Mouse (Mus musculus) kidney, embryonic 14.5 days (tissue): Measurements from ENCODE around the gene Arhgef25. TPM values are rescaled to one million over a fixed set of nuclear protein-coding genes. Genes with fewer than 3 reads are reported as not detected.
A peak's percentile ranks its signal among the peaks of the same experiment; 100 is the strongest.

ENCODE experiments used
- ATAC-seq: fragments of 200-750 bp; cut with Nextera tagmentation; 2 replicates; pipeline ENCODE4 v1.8.0; 2017; ENCODE audit warnings: moderate number of reproducible peaks, mild to moderate bottlenecking, moderate TSS enrichment, moderate library complexity; ENCODE audit not compliant: low FRiP score, low TSS enrichment
- H3K27ac ChIP-seq: fragments of 300-500 bp; sonication (generic); 2 replicates; pipeline ENCODE4 v1.5.1; 2014; ENCODE audit warnings: low read depth, mild to moderate bottlenecking, low read length, moderate library complexity, mixed read lengths
- H3K27me3 ChIP-seq: fragments of 300-500 bp; sonication (generic); 2 replicates; pipeline ENCODE4 v1.6.1; 2014; ENCODE audit warnings: mild to moderate bottlenecking, low read length; ENCODE audit not compliant: control insufficient read depth, insufficient read depth
- H3K36me3 ChIP-seq: fragments of 300-500 bp; sonication (generic); 2 replicates; pipeline ENCODE4 v1.6.1; 2014; ENCODE audit warnings: low read length, mixed read lengths; ENCODE audit not compliant: control insufficient read depth, insufficient read depth
- H3K4me1 ChIP-seq: fragments of 300-500 bp; sonication (generic); 2 replicates; pipeline ENCODE4 v1.6.1; 2014; ENCODE audit warnings: low read length, mixed read lengths; ENCODE audit not compliant: control insufficient read depth, insufficient read depth
- H3K4me2 ChIP-seq: fragments of 300-500 bp; sonication (generic); replicated peaks from 2 replicates; pipeline ENCODE4 v1.6.1; 2014; ENCODE audit warnings: low read depth, mild to moderate bottlenecking, low read length
- H3K4me3 ChIP-seq: fragments of 300-500 bp; sonication (generic); 2 replicates; pipeline ENCODE4 v1.5.1; 2014; ENCODE audit warnings: mild to moderate bottlenecking, low read length
- H3K9ac ChIP-seq: fragments of 300-500 bp; sonication (generic); 2 replicates; pipeline ENCODE4 v1.6.1; 2014; ENCODE audit warnings: low read depth, mild to moderate bottlenecking, low read length, moderate library complexity
- H3K9me3 ChIP-seq: fragments of 300-500 bp; sonication (generic); 2 replicates; pipeline ENCODE4 v1.6.1; 2016; ENCODE audit warnings: low read length; ENCODE audit not compliant: control insufficient read depth
- WGBS: fragments of 180-500 bp; shearing (Covaris S2); extraction: QIAGEN DNeasy Blood & Tissue Kit; methylation state at CpG from one replicate; pipeline ENCODE4 v1.1.7; 2014; 5-methylcytosine and 5-hydroxymethylcytosine counted together
- polyA plus RNA-seq: library from polyadenylated mRNA; unstranded; fragments of >200 nt; fragmentation: Nextera tagmentation; extraction: Ambion mirVana; gene quantifications from 2 replicates; pipeline ENCODE4 v1.2.1, GENCODE M21; 2014

Arhgef25 gene
- polyA plus RNA-seq, 1 experiment from 2014 or later, result 32.9 TPM

DNA sequence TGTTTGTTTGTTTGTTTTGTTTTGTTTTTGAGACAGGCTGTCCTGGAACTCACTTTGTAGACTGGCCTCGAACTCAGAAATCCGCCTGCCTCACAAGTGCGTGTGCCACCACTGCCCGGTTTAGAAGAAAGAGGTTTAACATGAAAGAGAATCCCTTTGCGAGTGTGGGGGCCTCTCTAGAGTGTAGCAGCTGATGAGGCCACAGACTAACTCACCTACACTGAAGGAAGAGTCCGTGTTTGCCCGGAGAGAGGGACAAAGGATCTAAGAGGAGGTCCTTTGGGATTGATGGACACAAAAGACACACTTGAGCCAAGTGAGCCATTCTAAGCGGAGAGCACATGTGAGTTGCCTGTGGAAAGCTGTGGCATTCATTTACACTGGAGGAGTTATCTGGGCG lies 12.6 kb downstream of the Arhgef25 start:
- peaks cover 24% of the 10 kb centered on the region for H3K4me1 ChIP-seq
- no peaks in the 10 kb centered on the region for H3K36me3 ChIP-seq
- peaks cover 33% of the 10 kb centered on the region for H3K27me3 ChIP-seq
- no peak overlapping the region for H3K4me3 ChIP-seq
- no peaks in the 10 kb centered on the region for H3K9me3 ChIP-seq
- ATAC-seq, result no peak
- H3K9ac ChIP-seq, result no peak overlapping the region
- WGBS, result 26% methylated on average over 9 of the region's 9 CpGs
- no peak overlapping the region for H3K27ac ChIP-seq
- peak overlapping the region; percentile 45; the same call in 1 of the 2 replicates for H3K4me2 ChIP-seq

- H3K4me2 ChIP-seq, result peak overlapping the region; percentile 19
- no peak overlapping the region for H3K9ac ChIP-seq
- no peaks in the 10 kb centered on the region for H3K9me3 ChIP-seq
- H3K27me3 ChIP-seq, result peaks cover 37% of the 10 kb centered on the region
- peaks cover 24% of the 10 kb centered on the region for H3K4me1 ChIP-seq
- ATAC-seq, result no peak
- WGBS, result 6% methylated on average over 7 of the region's 7 CpGs
- H3K27ac ChIP-seq, result no peak overlapping the region
- H3K4me3 ChIP-seq, result 0 out of 2 replicates have a peak overlapping the region, but pooled peaks have one; percentile 1
- H3K36me3 ChIP-seq, result no peaks in the 10 kb centered on the region
Measured at GRCm38 (mm10) chr10:127176756-127177155, 13.1 kb downstream of the Arhgef25 start.

- no peaks in the 10 kb centered on the region for H3K9me3 ChIP-seq
- peaks cover 24% of the 10 kb centered on the region for H3K4me1 ChIP-seq
- H3K9ac ChIP-seq, result no peak overlapping the region
- no peaks in the 10 kb centered on the region for H3K36me3 ChIP-seq
- no peak overlapping the region for H3K4me3 ChIP-seq
- no peak overlapping the region for H3K27ac ChIP-seq
- ATAC-seq, result no peak
- no peak overlapping the region for H3K4me2 ChIP-seq
- 40% methylated on average over 3 of the region's 3 CpGs for WGBS
- H3K27me3 ChIP-seq, result peaks cover 36% of the 10 kb centered on the region
Measured at GRCm38 (mm10) chr10:127176228-127176627, 13.7 kb downstream of the Arhgef25 start.

- Histone ChIP-seq H3K36me3 (no peaks in the 10 kb centered on the region), H3K4me1 (peaks cover 19% of the 10 kb centered on the region), H3K9me3 (no peaks in the 10 kb centered on the region), H3K27ac (no peak overlapping the region), H3K4me2 (no peak overlapping the region), H3K27me3 (peaks cover 40% of the 10 kb centered on the region), H3K9ac (no peak overlapping the region), H3K4me3 (no peak overlapping the region)
- ATAC-seq, result no peak
- WGBS, result 91% methylated on average over 7 of the region's 7 CpGs
Measured at GRCm38 (mm10) chr10:127174170-127174569, 15.7 kb downstream of the Arhgef25 start.

DNA sequence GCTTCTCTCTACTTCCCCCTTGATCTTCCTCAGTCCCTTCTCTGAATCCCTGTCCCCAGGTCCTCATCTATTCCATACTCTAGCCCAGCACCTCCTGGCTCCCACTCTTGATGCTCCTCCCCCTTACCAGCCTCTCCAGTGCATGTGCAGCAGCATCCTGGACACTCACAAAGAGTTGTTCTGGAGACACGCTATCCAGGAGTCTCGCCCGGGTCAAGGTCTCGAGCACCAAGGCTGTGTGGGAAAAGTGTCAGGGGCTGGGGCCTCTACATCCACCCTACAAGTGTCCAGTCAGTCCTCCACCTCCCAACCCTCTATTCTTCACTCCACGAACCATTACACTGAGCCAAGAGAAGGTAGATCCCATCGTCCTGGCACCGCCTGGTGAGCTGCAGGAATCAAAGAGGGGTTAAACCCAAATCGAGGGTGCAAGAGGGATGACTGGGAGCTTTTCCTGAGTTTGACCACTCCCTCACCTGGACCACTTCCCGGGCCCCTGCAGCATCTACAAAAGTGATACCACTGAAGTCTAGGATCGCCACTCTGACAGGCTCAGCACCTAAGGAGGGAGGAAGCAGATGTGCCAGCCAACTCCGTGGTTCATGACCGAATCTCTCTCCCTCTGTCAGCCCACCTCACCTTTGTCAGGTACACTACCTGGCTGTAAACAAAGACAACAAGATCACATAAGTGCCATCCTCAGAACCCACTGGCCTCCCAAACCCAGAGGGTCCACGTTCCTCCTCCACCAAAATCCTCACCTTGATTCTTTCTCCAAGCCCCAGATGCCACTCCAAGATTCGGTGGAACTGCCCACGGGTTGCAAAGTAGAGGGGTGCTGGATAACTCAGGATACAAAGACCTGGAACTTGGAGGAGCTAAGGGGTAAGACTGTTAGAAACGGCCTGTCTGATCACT lies 16.5 kb downstream of the Arhgef25 start:
- no peak for ATAC-seq

DNA sequence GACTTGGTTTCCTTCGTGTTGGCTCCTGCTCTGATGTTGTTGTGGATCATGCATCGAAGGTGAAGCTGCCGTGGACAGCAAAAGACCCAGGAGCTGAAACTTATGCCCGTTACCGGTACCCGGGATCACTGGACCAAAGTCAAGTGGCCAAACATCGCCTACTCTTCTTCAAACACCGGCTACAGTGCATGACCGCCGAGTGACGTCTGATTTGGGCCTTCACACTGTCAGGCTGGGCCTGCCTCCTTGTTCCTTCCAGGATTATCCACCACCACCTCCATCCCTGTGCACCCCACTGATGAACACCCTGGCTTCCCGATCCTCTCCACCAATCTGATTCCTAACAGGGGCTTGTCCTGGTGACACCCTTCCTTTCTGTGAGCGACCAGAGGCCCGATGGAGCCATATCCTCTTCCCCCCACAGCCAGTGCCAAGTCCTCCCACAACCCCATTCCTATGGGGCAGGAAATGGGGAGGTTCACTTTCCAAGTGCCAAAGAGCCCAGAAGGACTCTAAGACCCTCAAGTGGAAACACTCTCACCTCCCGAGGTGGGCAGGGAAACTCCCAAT lies 18.2 kb downstream of the Arhgef25 start:
- H3K9ac ChIP-seq, result no peak overlapping the region
- 88% methylated on average over 15 of the region's 15 CpGs for WGBS

More for the DNA sequence above, 16.5 kb downstream of the Arhgef25 start:
- Histone ChIP-seq H3K9ac (no peak overlapping the region), H3K27ac (no peak overlapping the region), H3K9me3 (no peaks in the 10 kb centered on the region), H3K4me1 (peaks cover 15% of the 10 kb centered on the region), H3K4me2 (no peak overlapping the region), H3K36me3 (no peaks in the 10 kb centered on the region), H3K4me3 (no peak overlapping the region), H3K27me3 (peaks cover 37% of the 10 kb centered on the region)
- WGBS, result 84% methylated on average over 16 of the region's 16 CpGs

DNA sequence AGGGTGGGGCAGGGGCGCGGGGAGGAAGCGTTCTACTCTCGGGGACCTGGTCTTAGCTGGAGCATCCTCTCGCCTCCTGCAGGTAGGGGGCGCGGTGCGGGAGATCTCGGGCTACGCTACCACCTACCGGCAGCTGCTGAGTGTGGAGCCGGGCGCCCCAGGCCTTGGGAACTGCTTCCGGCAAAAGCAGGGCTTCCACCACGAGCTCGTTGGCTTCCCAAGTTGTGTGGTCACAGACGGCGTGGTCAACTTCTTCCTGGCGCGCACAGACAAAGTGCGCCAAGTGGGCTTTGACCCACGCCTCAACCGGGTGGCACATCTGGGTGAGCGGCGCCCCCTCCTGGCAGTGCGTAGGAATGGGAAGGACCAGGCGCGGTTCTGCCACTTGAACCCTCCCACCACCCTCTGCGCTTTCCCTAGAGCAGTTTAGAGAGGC lies 19.0 kb downstream of the Arhgef25 start:
- 1% methylated on average over 26 of the region's 29 CpGs for WGBS

More for the DNA sequence above, 18.2 kb downstream of the Arhgef25 start:
- Histone ChIP-seq H3K4me2 (no peak overlapping the region), H3K36me3 (no peaks in the 10 kb centered on the region), H3K9me3 (no peaks in the 10 kb centered on the region), H3K27me3 (peaks cover 39% of the 10 kb centered on the region), H3K27ac (no peak overlapping the region), H3K4me1 (peaks cover 15% of the 10 kb centered on the region), H3K4me3 (no peak overlapping the region)
- no peak for ATAC-seq

DNA sequence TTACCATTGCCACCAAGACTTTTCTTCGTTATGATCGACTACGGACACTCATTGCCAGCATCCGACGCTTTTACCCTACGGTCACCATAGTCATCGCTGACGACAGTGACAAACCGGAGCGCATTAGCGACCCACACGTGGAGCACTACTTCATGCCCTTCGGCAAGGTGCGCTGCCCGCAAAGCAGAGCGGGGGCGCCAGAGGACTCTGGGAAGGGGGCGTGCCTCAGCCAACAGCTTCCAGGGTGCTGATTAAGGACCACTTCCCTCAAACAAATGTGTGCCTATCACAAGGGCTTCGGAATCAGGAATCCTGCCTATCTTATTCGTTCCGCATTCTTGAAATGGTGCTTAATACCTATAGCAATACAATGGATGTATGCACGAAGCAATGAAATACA lies 19.9 kb downstream of the Arhgef25 start:
- WGBS, result 3% methylated on average over 22 of the region's 22 CpGs
- Histone ChIP-seq H3K9me3 (no peaks in the 10 kb centered on the region), H3K4me1 (peaks cover 21% of the 10 kb centered on the region), H3K4me3 (peak overlapping the region; percentile 38; the same call in 1 of the 2 replicates), H3K27ac (no peak overlapping the region), H3K36me3 (no peaks in the 10 kb centered on the region), H3K9ac (peak overlapping the region; percentile 12; the same call in 1 of the 2 replicates), H3K27me3 (peaks cover 56% of the 10 kb centered on the region), H3K4me2 (peak overlapping the region; percentile 67)
- ATAC-seq, result no peak

More for the DNA sequence above, 19.0 kb downstream of the Arhgef25 start:
- Histone ChIP-seq H3K36me3 (no peaks in the 10 kb centered on the region), H3K9me3 (no peaks in the 10 kb centered on the region), H3K9ac (peak overlapping the region; percentile 31; the same call in 1 of the 2 replicates), H3K27me3 (peaks cover 48% of the 10 kb centered on the region), H3K4me1 (peaks cover 15% of the 10 kb centered on the region), H3K4me2 (peak overlapping the region; percentile 67), H3K4me3 (peak overlapping the region; percentile 38), H3K27ac (no peak overlapping the region)
- peak; percentile 77 for ATAC-seq
